Mouse (Mus musculus) testis, adult 2 months (tissue): ENCODE results near the gene Wdr81.

ENCODE experiments used
- CTCF ChIP-seq: fragments of 200-500 bp; IDR thresholded peaks from 2 replicates; pipeline ENCODE4 v1.5.1; 2012; ENCODE audit warnings: low read depth, mild to moderate bottlenecking, inconsistent platforms, low read length, moderate library complexity; ENCODE audit not compliant: control insufficient read depth, insufficient read depth, insufficient replicate concordance
- POLR2A ChIP-seq: fragments of 200-500 bp; IDR thresholded peaks from 2 replicates; pipeline ENCODE4 v1.6.1; 2012; ENCODE audit warnings: low read depth, mild to moderate bottlenecking, inconsistent platforms, low read length, moderate library complexity; ENCODE audit not compliant: control insufficient read depth

DNA sequence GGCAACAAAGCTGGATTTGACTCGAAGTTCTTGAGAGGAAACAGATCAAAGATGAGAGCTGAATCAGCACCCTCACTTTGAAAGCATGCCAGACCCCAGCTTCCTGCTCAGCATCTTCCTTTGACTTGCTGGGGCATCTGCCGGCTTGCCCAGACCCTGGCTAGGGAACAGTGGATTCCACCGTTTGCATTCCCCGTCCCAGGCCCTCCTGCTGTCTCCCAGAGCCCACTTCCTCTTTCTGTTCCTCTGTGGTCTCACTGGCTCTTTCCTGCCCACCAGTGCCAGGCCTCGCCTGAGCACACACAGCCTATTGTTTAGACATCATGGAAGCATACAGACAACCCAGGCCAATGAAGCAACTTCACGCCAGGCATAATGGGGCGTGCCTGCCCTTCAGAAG is 39.4 kb downstream of the Wdr81 start:
- no peak for TF ChIP-seq CTCF
- TF ChIP-seq POLR2A: no peak
